Mouse (Mus musculus): ENCODE data around the gene Hif3a.
"Not testable (repeated sequence)": the region's sequence is repeated elsewhere in the genome, so short reads cannot be mapped to it uniquely, and the experiment has no call there.

Hif3a gene

GRCm38 (mm10) chr7:17062389-17062788 is at the start of gene Hif3a:
Gene Hif3a, minus strand, starts transcription at chr7:17062427.
- ChIA-PET CTCF (interaction anchor here (1.1 to 6.2 kb wide), 15 partner anchors 11 to 433 kb away, joined by 3 to 45 read pairs (median 7); partner anchors contain the start of gene Psg16 (in 3 of the 4)), POLR2A (interaction anchor here in 2 of 4 experiments (0.5 to 1.8 kb wide), 9 partner anchors 11 to 1810 kb away, joined by 3 to 6 read pairs (median 3); partner anchors contain the start of gene Psg16 (in 1 of the 2))

- POLR2A ChIA-PET, CTCF ChIA-PET: not testable (repeated sequence)
Observed at GRCm38 (mm10) chr7:17101631-17102030, 39.4 kb upstream of the Hif3a start.

- POLR2A ChIA-PET: no interaction called here
- CTCF ChIA-PET: interaction anchor here in 3 of 4 experiments (0.6 to 1.6 kb wide), 6 partner anchors 9 to 540 kb away, joined by 3 to 7 read pairs (median 4); partner anchors contain the start of gene Psg16 (in 1 of the 3)
Observed at GRCm38 (mm10) chr7:17091280-17091679, 29.1 kb upstream of the Hif3a start.

GRCm38 (mm10) chr7:17090058-17090585 is 27.9 kb upstream of the Hif3a start:
- ChIA-PET POLR2A (interaction anchor here in 1 of 4 experiments (0.6 kb wide), 1 partner anchor 45 kb away, joined by 5 read pairs; no protein-coding TSS in a partner anchor), CTCF (interaction anchor here in 3 of 4 experiments (0.6 to 1.6 kb wide), 3 partner anchors 16 to 1760 kb away, joined by 3 to 6 read pairs (median 3); partner anchors contain the start of gene Psg16 (in 1 of the 3))

- CTCF ChIA-PET: no interaction called here
- POLR2A ChIA-PET: interaction anchor here in 1 of 4 experiments (0.5 kb wide), 1 partner anchor 70 kb away, joined by 3 read pairs; no protein-coding TSS in a partner anchor
Observed at GRCm38 (mm10) chr7:17087731-17088130, 25.5 kb upstream of the Hif3a start.

GRCm38 (mm10) chr7:17082766-17083165 is 20.5 kb upstream of the Hif3a start:
- POLR2A ChIA-PET: no interaction called here
- CTCF ChIA-PET: interaction anchor here in 2 of 4 experiments (1.3 to 2.1 kb wide), 3 partner anchors 9 to 16 kb away, joined by 3 to 12 read pairs (median 6); partner anchors contain the start of gene Psg16 (in 1 of the 2)

GRCm38 (mm10) chr7:17078076-17078654 is 15.9 kb upstream of the Hif3a start:
- CTCF ChIA-PET: no interaction called here
- POLR2A ChIA-PET: no interaction called here

- CTCF ChIA-PET: interaction anchor here in 1 of 4 experiments (0.7 kb wide), 1 partner anchor 17 kb away, joined by 4 read pairs; no protein-coding TSS in a partner anchor
- POLR2A ChIA-PET: no interaction called here
Observed at GRCm38 (mm10) chr7:17076542-17076941, 14.3 kb upstream of the Hif3a start.

- ChIA-PET CTCF (interaction anchor here (0.6 to 2.2 kb wide), 37 partner anchors 9 to 1027 kb away, joined by 3 to 12 read pairs (median 4); partner anchors contain the start of genes Hif3a (in 3 of the 4), Dact3 (in 1 of the 4) and Psg29 (in 1 of the 4)), POLR2A (interaction anchor here in 3 of 4 experiments (0.6 to 1.2 kb wide), 3 partner anchors 12 to 73 kb away, joined by 3 to 5 read pairs (median 4); partner anchors contain the start of gene Hif3a (in 1 of the 3))
Observed at GRCm38 (mm10) chr7:17073904-17074615, 11.8 kb upstream of the Hif3a start, which contains the start of gene Psg16. Gene Psg16, plus strand, starts transcription at chr7:17074040.

- CTCF ChIA-PET: interaction anchor here (0.6 to 2.2 kb wide), 29 partner anchors 9 to 1028 kb away, joined by 3 to 12 read pairs (median 5); partner anchors contain the start of genes Hif3a (in 3 of the 4) and Dact3 (in 1 of the 4)
Observed at GRCm38 (mm10) chr7:17073513-17073903, 11.3 kb upstream of the Hif3a start.

GRCm38 (mm10) chr7:17067651-17068050 is 5.4 kb upstream of the Hif3a start:
- CTCF ChIA-PET: interaction anchor here in 2 of 4 experiments (0.6 to 3.1 kb wide), 3 partner anchors 17 to 135 kb away, joined by 3 to 23 read pairs (median 4); no protein-coding TSS in a partner anchor
- POLR2A ChIA-PET: not testable (repeated sequence)

More at GRCm38 (mm10) chr7:17073513-17073903, 11.3 kb upstream of the Hif3a start:
- POLR2A ChIA-PET: interaction anchor here in 3 of 4 experiments (0.6 to 1.2 kb wide), 3 partner anchors 11 to 73 kb away, joined by 3 to 5 read pairs (median 4); partner anchors contain the start of gene Hif3a (in 1 of the 3)

- CTCF ChIA-PET: interaction anchor here in 3 of 4 experiments (1.0 to 3.1 kb wide), 25 partner anchors 9 to 153 kb away, joined by 3 to 23 read pairs (median 4); no protein-coding TSS in a partner anchor
- POLR2A ChIA-PET: interaction anchor here in 1 of 4 experiments (1.0 kb wide), 1 partner anchor 11 kb away, joined by 3 read pairs; no protein-coding TSS in a partner anchor
Observed at GRCm38 (mm10) chr7:17067000-17067399, 4.8 kb upstream of the Hif3a start.

GRCm38 (mm10) chr7:17066412-17066811 is 4.2 kb upstream of the Hif3a start:
- ChIA-PET POLR2A (interaction anchor here in 1 of 4 experiments (1.0 kb wide), 1 partner anchor 10 kb away, joined by 3 read pairs; no protein-coding TSS in a partner anchor), CTCF (interaction anchor here (0.5 to 3.1 kb wide), 38 partner anchors 8 to 1606 kb away, joined by 3 to 23 read pairs (median 4); partner anchors contain the start of gene Pnmal2 (in 1 of the 4))

GRCm38 (mm10) chr7:17065620-17066019 is 3.4 kb upstream of the Hif3a start:
- ChIA-PET CTCF (interaction anchor here in 3 of 4 experiments (0.7 to 3.1 kb wide), 8 partner anchors 9 to 826 kb away, joined by 3 to 23 read pairs (median 4); partner anchors contain the start of gene Psg16 (in 1 of the 3)), POLR2A (interaction anchor here in 3 of 4 experiments (1.4 to 2.0 kb wide), 3 partner anchors 9 to 15 kb away, joined by 4 to 6 read pairs (median 6); no protein-coding TSS in a partner anchor)

GRCm38 (mm10) chr7:17062845-17063244 is 618 bp upstream of the Hif3a start:
- ChIA-PET POLR2A (interaction anchor here in 2 of 4 experiments (1.3 to 1.8 kb wide), 5 partner anchors 11 to 93 kb away, joined by 3 to 6 read pairs (median 5); partner anchors contain the start of gene Psg16 (in 1 of the 2)), CTCF (interaction anchor here in 2 of 4 experiments (0.7 to 6.2 kb wide), 9 partner anchors 11 to 433 kb away, joined by 3 to 45 read pairs (median 7); partner anchors contain the start of genes Psg16 (in 2 of the 2) and Gng8 (in 1 of the 2))

GRCm38 (mm10) chr7:17060782-17061605 is 1.2 kb downstream of the Hif3a start:
- POLR2A ChIA-PET: interaction anchor here in 2 of 4 experiments (1.1 to 2.0 kb wide), 6 partner anchors 10 to 1812 kb away, joined by 3 to 6 read pairs (median 5); no protein-coding TSS in a partner anchor
- CTCF ChIA-PET: interaction anchor here (0.6 to 6.2 kb wide), 20 partner anchors 10 to 372 kb away, joined by 3 to 45 read pairs (median 5); partner anchors contain the start of genes Psg16 (in 2 of the 4) and Pnmal2 (in 1 of the 4)

Measured in embryonic stem cell, embryonic (primary cell).